ENCODE assay signal across 8 mouse cellular contexts in the genomic region with DNA sequence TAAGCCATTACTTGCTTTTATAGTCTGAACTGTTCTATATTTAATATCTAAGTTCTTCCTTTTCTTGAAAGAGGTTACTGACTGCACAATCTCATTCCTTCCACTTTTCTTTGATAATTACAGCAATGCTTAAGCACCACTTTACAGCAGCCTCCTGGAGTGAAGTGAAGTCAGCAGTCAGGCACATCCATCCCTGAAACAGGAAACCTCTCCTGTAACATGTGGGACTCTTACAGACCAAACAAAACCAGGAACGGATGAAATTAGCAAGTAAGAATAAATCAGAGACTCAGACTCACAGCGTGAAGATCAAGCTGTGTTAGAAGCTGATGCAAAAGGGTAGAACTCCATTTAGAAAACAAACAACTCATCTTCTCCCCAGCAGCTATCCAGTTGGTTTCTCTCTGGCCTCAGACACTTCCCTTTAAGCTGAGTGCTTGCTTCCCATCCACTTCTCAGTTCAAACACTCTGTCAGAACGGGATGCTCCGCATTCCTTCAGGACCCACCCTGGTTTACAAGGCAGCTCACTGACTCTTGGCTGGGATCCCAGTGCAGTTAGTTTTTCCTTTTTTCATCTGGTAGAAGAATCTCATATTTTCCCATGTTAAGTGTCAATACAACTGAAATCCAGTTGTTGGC. TPM values are rescaled to one million over a fixed set of nuclear protein-coding genes. Genes with fewer than 3 reads are reported as not detected.
DNase-seq lines count a peak whose midpoint lies in the region; ATAC-seq and TF ChIP-seq lines count a peak whose summit lies in the region.

No protein-coding gene starts in this region.

- H3K27me3 ChIP-seq in forebrain, embryonic 10.5 days (ENCODE audit: poor library complexity, severe bottlenecking): no peaks in the 10 kb centered on the region

- H3K4me1 ChIP-seq in lung, adult 2 months (ENCODE audit: control insufficient read depth, insufficient read depth, low read length): peaks cover 8% of the 10 kb centered on the region
- H3K4me1 ChIP-seq in forebrain, embryonic 10.5 days: no peaks in the 10 kb centered on the region

- TF ChIP-seq POLR2A in lung, adult 2 months (IDR thresholded peaks at IDR 0.05; ENCODE audit: borderline replicate concordance, extremely low read depth, low read depth, low read length): no peak

- H3K4me3 ChIP-seq in lung, adult 2 months (replicated peaks; ENCODE audit: extremely low read depth, low read depth, low read length): no peak overlapping the region
- H3K4me3 ChIP-seq in forebrain, embryonic 10.5 days: no peak overlapping the region

- H3K27ac ChIP-seq in forebrain, embryonic 10.5 days: no peak overlapping the region

- 0 out of 2 replicates have a peak, but pooled peaks have one; percentile 27 for ATAC-seq in frontal cortex, adult (ENCODE audit: low TSS enrichment)

- H3K36me3 ChIP-seq in forebrain, embryonic 10.5 days (replicated peaks): peaks cover 67% of the 10 kb centered on the region

- H3K9me3 ChIP-seq in forebrain, embryonic 10.5 days: no peaks in the 10 kb centered on the region

- no peak for TF ChIP-seq CTCF in lung, adult 2 months (IDR thresholded peaks at IDR 0.05; ENCODE audit: insufficient read depth, low read length)

- 29% methylated on average over 4 of the region's 4 CpGs for WGBS in lung, adult 2 months
- 82% methylated on average over 4 of the region's 4 CpGs for WGBS in forebrain, embryonic 10.5 days

- DNase-seq in frontal cortex, postnatal 25 days (ENCODE audit: low spot score in 2 of 2): no peak
- DNase-seq in urinary bladder, postnatal 25 days (ENCODE audit: low spot score): peak; percentile 46
- DNase-seq in urinary bladder, postnatal 10 days (ENCODE audit: low spot score): no peak
- peak; percentile 13 for DNase-seq in lung, adult 2 months
- no peak for DNase-seq in layer of hippocampus, adult 9-10 months (ENCODE audit: low spot score)
- no peak for DNase-seq in layer of hippocampus, postnatal 25 days (ENCODE audit: extremely low spot score in 1 of 2, low spot score in 1 of 2)
- DNase-seq in forebrain, embryonic 10.5 days (ENCODE audit: extremely low spot score, low spot score): no peak

RNA-seq across cellular contexts. Expression of a gene that starts 33.9 kb away (rescaled TPM):
- 401 and 498 TPM in 2 replicates for polyA plus RNA-seq in lung, adult 2 months (2012; rRNA removed)
- total RNA-seq in layer of hippocampus, postnatal 25 days (2021): 10 to 100 TPM; 17.3 to 18.0 TPM
- polyA plus RNA-seq in forebrain, embryonic 10.5 days (2016; fragmentation: Nextera tagmentation; extraction: Ambion mirVana): 8.8 and 10.7 TPM in 2 replicates

Comparison
In these comparisons a context has a peak if more than half of its experiments do, and no peak if none do; other contexts are left out.
1. DNase-seq: peak in urinary bladder, postnatal 25 days (single experiment) and lung, adult 2 months (single experiment); none in frontal cortex, postnatal 25 days (0 of 2), urinary bladder, postnatal 10 days (single experiment), layer of hippocampus, adult 9-10 months (single experiment), layer of hippocampus, postnatal 25 days (0 of 2) and forebrain, embryonic 10.5 days (single experiment).
2. RNA of a gene that starts 33.9 kb away (polyA plus RNA-seq): 401 to 498 TPM in lung, adult 2 months; 8.8 to 10.7 TPM in forebrain, embryonic 10.5 days; every median in the first group is over 10 times any median in the second.